Mouse (Mus musculus) small intestine, adult 2 months (tissue): Measurements from ENCODE around the gene Slc35g1. TPM values are rescaled to one million over a fixed set of nuclear protein-coding genes. Genes with fewer than 3 reads are reported as not detected.

Experiments
- H3K27ac ChIP-seq: fragments of 200-500 bp; 2 replicates; pipeline ENCODE4 v1.5.1; 2012; ENCODE audit warnings: low read depth, low read length, control low read depth, inconsistent platforms; ENCODE audit not compliant: insufficient read depth
- H3K27me3 ChIP-seq: fragments of 200-500 bp; 2 replicates; pipeline ENCODE4 v1.6.1; 2012; ENCODE audit warnings: mild to moderate bottlenecking, moderate library complexity, low read length, inconsistent platforms; ENCODE audit not compliant: control insufficient read depth, insufficient read depth
- H3K36me3 ChIP-seq: fragments of 200-500 bp; 2 replicates; pipeline ENCODE4 v1.6.1; 2012; ENCODE audit warnings: mild to moderate bottlenecking, low read length, control low read depth, inconsistent platforms; ENCODE audit not compliant: control insufficient read depth, insufficient read depth
- H3K4me1 ChIP-seq: fragments of 200-500 bp; 2 replicates; pipeline ENCODE4 v1.6.1; 2012; ENCODE audit warnings: low read length, inconsistent platforms, mixed read lengths; ENCODE audit not compliant: control insufficient read depth, insufficient read depth, insufficient read length
- H3K4me3 ChIP-seq: fragments of 200-500 bp; 2 replicates; pipeline ENCODE4 v1.5.1; 2012; ENCODE audit warnings: low read depth, mild to moderate bottlenecking, control low read depth, inconsistent platforms, low read length, moderate library complexity
- CTCF ChIP-seq: fragments of 200-500 bp; IDR thresholded peaks from 2 replicates; pipeline ENCODE4 v1.5.1; 2012; ENCODE audit warnings: low read depth, mild to moderate bottlenecking, control low read depth, inconsistent platforms, low read length, moderate library complexity, mixed read lengths; ENCODE audit not compliant: insufficient replicate concordance, insufficient read length; ENCODE audit errors: extremely low read depth
- POLR2A ChIP-seq: fragments of 200-500 bp; IDR thresholded peaks from 2 replicates; pipeline ENCODE4 v1.6.1; 2012; ENCODE audit warnings: low read depth, mild to moderate bottlenecking, control low read depth, inconsistent platforms, low read length, moderate library complexity
- WGBS: fragments of 180-500 bp; shearing (Covaris S2); methylation state at CpG from one replicate; pipeline ENCODE4 v1.1.7; 2018; 5-methylcytosine and 5-hydroxymethylcytosine counted together
- polyA plus RNA-seq: library from polyadenylated mRNA; depleted of rRNA; stranded (reverse); fragments of >200 nt; gene quantifications from 2 replicates; pipeline ENCODE4 v1.2.3, GENCODE M21; 2012; rRNA removed

Slc35g1 gene
- polyA plus RNA-seq, 1 experiment, result 36.9 TPM

- TF ChIP-seq POLR2A, result no peak
- TF ChIP-seq CTCF, result no peak
- Histone ChIP-seq H3K27me3 (no peaks in the 10 kb centered on the region), H3K27ac (no peak overlapping the region), H3K36me3 (no peaks in the 10 kb centered on the region), H3K4me1 (peaks cover 13% of the 10 kb centered on the region; the same call in 1 of the 2 replicates), H3K4me3 (no peak overlapping the region)
- 87% methylated on average over 8 of the region's 8 CpGs for WGBS
Observed at GRCm38 (mm10) chr19:38430475-38430874, 34.7 kb downstream of the Slc35g1 start.

- Histone ChIP-seq H3K36me3 (no peaks in the 10 kb centered on the region), H3K4me1 (peaks cover 13% of the 10 kb centered on the region; the same call in 1 of the 2 replicates), H3K27ac (no peak overlapping the region), H3K27me3 (no peaks in the 10 kb centered on the region), H3K4me3 (no peak overlapping the region)
- TF ChIP-seq POLR2A, result no peak
- no peak for TF ChIP-seq CTCF
- 87% methylated on average over 7 of the region's 7 CpGs for WGBS
Observed at GRCm38 (mm10) chr19:38431326-38431725, 35.5 kb downstream of the Slc35g1 start.

GRCm38 (mm10) chr19:38432021-38432420 lies 36.2 kb downstream of the Slc35g1 start:
- TF ChIP-seq POLR2A, result no peak
- TF ChIP-seq CTCF, result no peak
- H3K36me3 ChIP-seq, result no peaks in the 10 kb centered on the region
- no peak overlapping the region for H3K4me3 ChIP-seq
- 63% methylated on average over 3 of the region's 3 CpGs for WGBS
- no peak overlapping the region for H3K27ac ChIP-seq
- peaks cover 11% of the 10 kb centered on the region; the same call in 1 of the 2 replicates for H3K4me1 ChIP-seq
- H3K27me3 ChIP-seq, result no peaks in the 10 kb centered on the region

- H3K27ac ChIP-seq, result no peak overlapping the region
- H3K36me3 ChIP-seq, result no peaks in the 10 kb centered on the region
- no peaks in the 10 kb centered on the region for H3K4me1 ChIP-seq
- TF ChIP-seq POLR2A (no peak), CTCF (no peak)
- no peak overlapping the region for H3K4me3 ChIP-seq
- no peaks in the 10 kb centered on the region for H3K27me3 ChIP-seq
- 82% methylated on average over 2 of the region's 2 CpGs for WGBS
Observed at GRCm38 (mm10) chr19:38433381-38433780, 37.6 kb downstream of the Slc35g1 start.

GRCm38 (mm10) chr19:38435221-38435620 lies 39.4 kb downstream of the Slc35g1 start:
- 86% methylated on average over 15 of the region's 15 CpGs for WGBS
- no peaks in the 10 kb centered on the region for H3K27me3 ChIP-seq
- H3K4me1 ChIP-seq, result no peaks in the 10 kb centered on the region
- H3K36me3 ChIP-seq, result no peaks in the 10 kb centered on the region
- TF ChIP-seq POLR2A (no peak), CTCF (no peak)
- H3K4me3 ChIP-seq, result no peak overlapping the region
- no peak overlapping the region for H3K27ac ChIP-seq

- Histone ChIP-seq H3K4me1 (no peaks in the 10 kb centered on the region), H3K27me3 (no peaks in the 10 kb centered on the region), H3K4me3 (no peak overlapping the region), H3K27ac (no peak overlapping the region), H3K36me3 (no peaks in the 10 kb centered on the region)
- TF ChIP-seq CTCF (no peak), POLR2A (no peak)
- 84% methylated on average over 8 of the region's 8 CpGs for WGBS
Observed at GRCm38 (mm10) chr19:38441860-38442259, 46.1 kb downstream of the Slc35g1 start.

GRCm38 (mm10) chr19:38445758-38446157 lies 50.0 kb downstream of the Slc35g1 start:
- Histone ChIP-seq H3K4me1 (no peaks in the 10 kb centered on the region), H3K4me3 (no peak overlapping the region), H3K27ac (no peak overlapping the region), H3K36me3 (no peaks in the 10 kb centered on the region), H3K27me3 (no peaks in the 10 kb centered on the region)
- no peak for TF ChIP-seq CTCF
- TF ChIP-seq POLR2A, result no peak
- 80% methylated on average over 5 of the region's 5 CpGs for WGBS

Other genes starting within 250 kb of the Slc35g1 start
- 0.69 and 2.2 TPM in 2 replicates for gene Fra10ac1, start 171.8 kb upstream of the Slc35g1 start, polyA plus RNA-seq
- not detected in 2 replicates for gene Lgi1, start 131.4 kb upstream of the Slc35g1 start, polyA plus RNA-seq
- gene Plce1, start 85.1 kb downstream of the Slc35g1 start, polyA plus RNA-seq, result 1.6 and 2.6 TPM in 2 replicates